Mouse (Mus musculus) lung, postnatal 14 days (tissue): ENCODE data around the gene Kiss1r.
A peak's percentile ranks its signal among the peaks of the same experiment; 100 is the strongest.

Experiments
- DNase-seq: peaks from one replicate; pipeline ENCODE4 v3.0.0; 2021

Gene Kiss1r

GRCm38 (mm10) chr10:79897316-79898245 is 19.2 kb upstream of the Kiss1r start:
- DNase-seq = no peak

DNA sequence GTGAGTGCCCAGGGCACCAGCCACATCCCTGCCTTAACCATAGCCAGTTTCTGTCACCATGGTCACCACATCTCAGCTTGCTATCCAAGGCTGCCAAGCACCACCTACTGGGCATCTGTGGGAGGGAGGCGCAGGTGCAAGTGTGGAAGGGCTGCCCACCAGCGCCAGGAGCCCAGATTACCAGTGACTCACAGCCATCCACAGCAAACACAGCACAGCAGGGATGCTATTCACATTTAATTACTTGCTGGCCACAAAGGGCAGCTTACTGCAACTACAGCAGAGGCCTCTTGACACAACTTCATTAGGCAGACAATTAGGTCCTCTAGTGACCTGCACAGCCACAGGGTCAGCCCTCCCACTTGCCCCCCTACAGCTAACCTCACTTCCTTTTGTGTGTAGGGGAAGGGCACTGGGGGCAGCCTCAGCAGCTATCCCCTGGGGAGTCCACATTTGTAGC is 15.8 kb upstream of the Kiss1r start:
- no peak for DNase-seq

- DNase-seq = no peak
Observed at GRCm38 (mm10) chr10:79906712-79907111, 10.1 kb upstream of the Kiss1r start.

DNA sequence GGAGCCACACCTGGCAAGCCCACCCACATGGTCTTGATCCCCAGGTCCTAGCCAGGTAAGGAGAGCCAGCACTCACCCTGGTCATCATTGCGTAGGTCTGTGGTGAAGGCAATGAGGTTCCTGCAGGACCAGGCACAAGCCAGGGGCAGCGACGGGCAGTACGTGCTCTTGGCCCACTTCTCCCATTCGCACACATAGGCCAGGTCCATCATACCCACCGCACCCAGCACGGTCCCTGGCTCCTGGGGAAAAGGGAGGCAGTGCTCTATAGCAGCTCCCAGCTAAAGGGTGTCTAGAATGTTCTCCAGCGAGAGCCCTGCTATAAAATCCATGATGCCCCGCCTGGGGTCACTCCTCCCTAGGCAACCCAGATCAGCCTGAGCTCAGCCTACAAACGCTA is 9.4 kb upstream of the Kiss1r start:
- no peak for DNase-seq

DNA sequence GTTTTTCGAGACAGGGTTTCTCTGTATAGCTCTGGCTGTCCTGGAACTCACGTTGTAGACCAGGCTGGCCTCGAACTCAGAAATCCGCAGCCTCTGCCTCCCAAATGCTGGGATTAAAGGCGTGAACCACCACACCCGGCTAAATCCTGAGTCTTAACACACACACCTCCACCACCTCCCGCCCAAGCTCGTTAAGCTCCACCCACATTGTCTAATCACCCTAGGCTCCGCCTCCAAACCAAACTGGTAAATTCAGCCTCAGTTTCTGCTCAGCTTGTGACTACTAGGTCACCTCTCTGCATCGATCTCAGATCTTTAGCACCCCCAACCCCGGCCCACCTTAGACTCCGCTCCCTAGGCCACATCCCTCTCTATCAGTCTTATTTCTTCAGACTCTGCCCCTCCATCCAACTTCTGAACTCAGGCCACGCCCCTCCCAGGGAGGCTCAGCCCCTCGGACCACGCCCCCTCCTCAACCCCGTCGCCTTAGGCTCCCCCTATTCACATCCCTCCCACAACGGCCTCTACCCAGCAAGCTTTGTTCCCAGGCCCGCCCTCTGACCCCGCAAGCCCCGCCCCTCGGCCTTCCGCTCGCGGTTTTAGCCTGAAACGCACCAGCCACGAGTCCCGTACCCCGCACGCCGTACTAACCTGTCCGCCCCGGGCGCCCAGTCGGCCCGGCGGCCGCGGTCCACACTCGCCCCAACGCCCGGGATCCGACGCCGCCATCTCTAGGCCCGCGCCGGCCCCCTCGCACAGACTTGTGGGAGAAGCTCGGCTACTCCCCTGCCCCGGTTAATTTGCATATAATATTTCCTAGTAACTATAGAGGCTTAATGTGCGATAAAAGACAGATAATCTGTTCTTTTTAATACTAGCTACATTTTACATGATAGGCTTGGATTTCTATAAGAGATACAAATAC is 8.3 kb upstream of the Kiss1r start, which contains the start of gene Med16:
Gene Med16 (minus strand): TSS at position 757 of the 925 bp plus-strand sequence.
- DNase-seq = peak; percentile 97

GRCm38 (mm10) chr10:79909092-79909922 is 7.5 kb upstream of the Kiss1r start:
- no peak for DNase-seq

DNA sequence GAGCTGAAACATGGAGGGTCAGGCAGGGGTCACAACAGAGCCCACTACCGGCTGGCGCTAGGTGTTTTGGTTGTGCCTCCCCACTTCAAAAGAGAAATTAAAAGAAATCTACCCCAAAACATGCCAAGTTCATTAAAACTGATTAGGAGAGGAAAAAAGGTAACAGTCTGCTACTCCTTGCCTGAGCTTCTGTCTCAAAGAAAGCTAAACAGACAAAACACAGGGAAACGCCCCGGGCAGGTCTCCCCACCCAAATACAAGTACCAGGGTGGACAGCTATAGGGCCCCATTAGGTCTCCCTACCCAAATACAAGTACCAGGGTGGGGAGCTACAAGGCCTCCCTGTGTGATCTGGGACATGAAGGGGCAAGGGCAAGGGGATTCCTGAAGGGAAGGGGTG is 6.2 kb upstream of the Kiss1r start, which contains the start of gene Gm26602:
Gene Gm26602 (plus strand): TSS at position 301 of the 400 bp plus-strand sequence.
- no peak for DNase-seq

DNA sequence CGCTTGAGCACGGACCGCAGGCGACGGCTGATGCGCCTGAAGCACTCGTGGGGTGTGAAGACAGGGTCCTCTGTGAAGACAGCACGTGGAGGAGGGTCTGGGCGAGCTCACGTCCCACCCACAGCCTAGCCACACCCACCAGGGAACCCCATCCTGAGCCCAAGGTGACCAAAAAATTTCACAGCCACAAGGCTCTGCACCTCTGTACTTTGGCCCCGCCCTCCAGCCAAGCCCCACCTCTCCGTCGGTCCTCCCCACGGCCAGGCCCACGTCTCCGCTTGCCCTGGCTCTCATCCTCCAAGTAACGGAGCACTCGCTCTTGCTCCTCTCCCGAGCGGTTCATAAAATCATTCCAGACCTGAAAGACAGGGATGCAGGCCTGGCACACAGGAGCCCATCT is 4.4 kb upstream of the Kiss1r start:
- DNase-seq = no peak

DNA sequence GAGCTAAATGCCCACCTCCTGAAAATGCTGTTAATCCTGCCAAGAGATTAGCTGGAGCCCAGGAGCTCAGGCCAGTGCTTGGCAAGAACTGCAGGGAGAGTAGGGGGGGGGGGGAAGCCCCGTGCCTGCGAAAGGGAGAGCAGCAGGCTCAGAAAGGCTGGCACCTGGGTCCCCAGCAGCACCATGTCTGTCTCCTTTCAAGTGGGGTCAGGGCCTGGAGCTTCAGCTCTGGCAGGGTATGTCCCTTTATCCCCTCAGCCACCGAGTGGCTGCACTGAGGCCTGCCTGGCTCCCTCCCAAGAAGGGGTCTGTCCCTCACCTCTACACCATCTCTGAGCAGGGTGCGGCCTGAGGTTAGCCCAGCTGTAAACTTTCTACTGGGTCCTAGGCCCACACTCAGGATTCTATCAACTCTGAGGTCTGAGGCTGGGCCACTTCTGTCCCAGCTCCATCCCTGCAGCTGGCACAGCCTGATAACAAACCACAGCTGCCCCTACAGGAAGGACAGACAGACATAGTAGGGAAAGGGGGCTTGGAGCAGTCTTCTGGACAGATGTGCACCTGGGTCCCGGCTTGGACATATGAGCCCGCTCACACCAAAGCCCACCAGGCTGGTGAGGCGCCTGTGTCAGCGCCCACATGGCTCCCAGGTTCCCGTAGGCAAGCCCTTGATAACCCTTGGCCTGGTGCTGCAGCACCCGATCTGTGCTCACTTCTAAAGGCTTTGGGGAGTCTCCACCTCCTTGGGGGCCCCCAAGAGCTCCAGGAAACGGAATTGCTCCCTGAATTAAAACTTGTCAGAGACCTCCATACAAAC is 2.4 kb upstream of the Kiss1r start:
- DNase-seq = no peak

DNA sequence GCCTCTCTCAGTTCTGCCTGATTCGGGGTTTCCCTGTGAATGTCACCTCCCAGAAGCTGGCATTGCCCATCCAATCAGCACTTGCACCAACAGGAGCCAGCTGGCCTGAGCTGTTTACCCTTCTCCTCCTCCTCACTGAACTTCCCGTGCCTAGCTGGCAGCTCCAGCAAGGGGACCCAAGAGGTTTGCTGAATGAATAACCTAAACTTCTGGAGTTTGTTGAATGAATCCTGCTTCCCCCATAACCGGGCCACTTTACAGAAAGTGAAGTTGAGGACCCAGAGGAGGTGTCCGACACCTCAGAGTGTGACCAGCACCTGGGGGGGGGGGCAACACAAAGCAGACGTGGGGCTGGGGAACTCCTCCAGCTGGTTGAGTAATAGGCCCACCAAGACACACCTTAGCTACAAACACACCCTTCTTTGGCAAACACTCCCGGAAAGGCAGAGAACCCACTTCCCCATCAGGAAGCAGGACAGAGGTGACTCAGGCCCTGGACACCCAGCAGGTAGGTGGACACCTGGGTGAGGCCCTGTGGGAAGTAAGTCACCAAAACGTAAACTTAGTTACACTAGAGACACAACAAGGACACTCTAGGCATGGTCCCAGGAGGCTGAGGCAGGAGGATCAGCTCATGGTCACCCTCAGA is 1.7 kb upstream of the Kiss1r start:
- no peak for DNase-seq

DNA sequence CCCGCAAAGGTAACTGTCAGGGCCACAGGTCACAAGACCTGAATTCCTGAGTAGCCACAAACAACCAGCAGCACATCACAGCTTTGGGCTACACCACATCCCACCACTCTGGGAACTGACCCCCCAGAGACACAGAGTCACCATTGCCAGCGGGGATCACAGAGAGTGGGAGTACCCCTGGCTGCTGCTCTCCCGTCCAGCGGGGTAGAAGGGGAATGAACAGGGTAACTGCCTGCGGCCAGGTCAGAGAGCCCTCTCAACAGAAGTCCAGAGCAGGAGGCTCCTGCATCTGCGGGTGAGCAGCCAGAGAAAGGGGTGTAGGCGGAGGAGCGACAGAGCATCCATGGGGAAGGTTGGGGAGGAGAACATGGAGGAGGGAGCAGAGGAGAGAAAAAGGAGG is 690 bp upstream of the Kiss1r start:
- DNase-seq = no peak

- no peak for DNase-seq
Observed at GRCm38 (mm10) chr10:79917532-79918100, 845 bp downstream of the Kiss1r start.

- peak; percentile 52 for DNase-seq
Observed at GRCm38 (mm10) chr10:79918231-79919078, 1.7 kb downstream of the Kiss1r start.

DNA sequence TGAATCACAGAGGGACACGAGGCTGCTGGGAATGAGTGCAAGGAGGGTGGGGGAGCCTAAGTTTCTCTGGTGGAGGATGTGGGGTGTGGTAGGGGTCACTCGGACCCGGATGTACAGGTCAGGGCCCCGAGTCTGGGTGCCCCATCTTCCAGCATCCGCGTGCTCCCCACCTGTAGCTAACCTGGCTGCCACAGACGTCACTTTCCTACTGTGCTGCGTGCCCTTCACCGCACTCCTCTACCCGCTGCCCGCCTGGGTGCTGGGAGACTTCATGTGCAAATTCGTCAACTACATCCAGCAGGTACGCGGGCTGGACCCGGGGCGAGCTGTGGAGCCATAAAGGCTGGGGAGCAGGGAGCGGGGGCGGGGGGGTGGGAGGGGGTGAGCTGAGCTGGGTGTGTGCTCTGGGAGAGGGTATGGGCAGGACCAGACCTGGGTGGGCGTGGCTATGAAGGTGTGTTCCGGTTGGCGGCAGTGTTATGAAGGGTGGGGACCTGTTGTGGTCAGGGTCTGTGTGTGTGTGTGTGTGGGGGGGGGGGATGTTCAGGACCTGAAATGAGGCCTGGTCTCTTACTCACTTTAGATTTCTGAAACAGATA is 2.6 kb downstream of the Kiss1r start:
- DNase-seq = no peak

- no peak for DNase-seq
Observed at GRCm38 (mm10) chr10:79920056-79920890, 3.5 kb downstream of the Kiss1r start.

DNA sequence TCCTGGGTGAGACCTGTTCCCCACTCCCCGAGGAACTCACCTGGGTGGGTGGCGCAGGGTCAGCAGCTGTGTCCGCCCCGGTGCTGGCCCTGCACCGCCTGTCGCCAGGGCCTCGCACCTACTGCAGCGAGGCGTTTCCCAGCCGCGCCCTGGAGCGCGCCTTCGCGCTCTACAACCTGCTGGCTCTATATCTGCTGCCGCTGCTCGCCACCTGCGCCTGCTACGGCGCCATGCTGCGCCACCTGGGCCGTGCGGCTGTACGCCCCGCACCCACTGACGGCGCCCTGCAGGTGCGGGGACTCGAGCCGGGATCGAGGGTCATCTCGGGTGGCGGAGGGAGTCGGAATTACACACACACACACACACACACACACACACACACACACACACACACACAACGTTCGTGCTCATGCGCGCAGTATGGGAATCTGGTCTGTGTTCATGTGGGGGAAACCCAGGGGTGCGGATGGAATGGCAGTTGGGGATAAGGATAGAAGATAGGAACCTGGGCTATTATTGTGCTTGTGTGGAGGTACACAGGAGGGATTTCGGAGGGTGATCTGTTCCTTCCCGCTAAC is 4.3 kb downstream of the Kiss1r start, which contains the start of gene R3hdm4:
Gene R3hdm4 (minus strand): TSS at position 251 of the 578 bp plus-strand sequence.
- no peak for DNase-seq

DNA sequence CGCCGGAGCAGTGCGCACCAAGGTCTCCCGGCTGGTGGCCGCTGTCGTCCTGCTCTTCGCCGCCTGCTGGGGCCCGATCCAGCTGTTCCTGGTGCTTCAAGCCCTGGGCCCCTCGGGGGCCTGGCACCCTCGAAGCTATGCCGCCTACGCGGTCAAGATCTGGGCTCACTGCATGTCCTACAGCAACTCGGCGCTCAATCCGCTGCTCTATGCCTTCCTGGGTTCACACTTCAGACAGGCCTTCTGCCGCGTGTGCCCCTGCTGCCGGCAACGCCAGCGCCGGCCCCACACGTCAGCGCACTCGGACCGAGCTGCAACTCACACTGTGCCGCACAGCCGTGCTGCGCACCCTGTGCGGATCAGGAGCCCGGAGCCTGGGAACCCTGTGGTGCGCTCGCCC is 4.8 kb downstream of the Kiss1r start:
- no peak for DNase-seq
